In genomic region chr12:70825651-70826317, GRCm38 (mm10) we compare ENCODE assay signal across 8 mouse cellular contexts. TPM values are rescaled to one million over a fixed set of nuclear protein-coding genes. Genes with fewer than 3 reads are reported as not detected.
DNase-seq lines count a peak whose midpoint lies in the region; ATAC-seq lines count a peak whose summit lies in the region.

No protein-coding gene starts in this region.

- no peaks in the 10 kb centered on the region for H3K36me3 ChIP-seq in hindbrain, embryonic 15.5 days
- no peaks in the 10 kb centered on the region for H3K36me3 ChIP-seq in liver, embryonic 13.5 days
- no peaks in the 10 kb centered on the region for H3K36me3 ChIP-seq in neural tube, embryonic 12.5 days

- H3K27ac ChIP-seq in hindbrain, embryonic 15.5 days (replicated peaks): peak overlapping the region; percentile 94
- H3K27ac ChIP-seq in liver, embryonic 13.5 days: peak overlapping the region; percentile 88
- H3K27ac ChIP-seq in neural tube, embryonic 12.5 days: peak overlapping the region; percentile 83

- H3K9ac ChIP-seq in hindbrain, embryonic 15.5 days: peak overlapping the region; percentile 59
- peak overlapping the region; percentile 84 for H3K9ac ChIP-seq in liver, embryonic 13.5 days
- H3K9ac ChIP-seq in neural tube, embryonic 12.5 days: peak overlapping the region; percentile 85

- no peaks in the 10 kb centered on the region for H3K9me3 ChIP-seq in hindbrain, embryonic 15.5 days
- no peaks in the 10 kb centered on the region for H3K9me3 ChIP-seq in liver, embryonic 13.5 days (replicated peaks)
- no peaks in the 10 kb centered on the region for H3K9me3 ChIP-seq in neural tube, embryonic 12.5 days

- WGBS in hindbrain, embryonic 15.5 days: under 1% methylated on average over 48 of the region's 55 CpGs
- under 1% methylated on average over 55 of the region's 55 CpGs for WGBS in liver, embryonic 13.5 days (ENCODE audit: insufficient replicate concordance)
- under 1% methylated on average over 55 of the region's 55 CpGs for WGBS in neural tube, embryonic 12.5 days

- H3K4me1 ChIP-seq in hindbrain, embryonic 15.5 days (replicated peaks): peaks cover 37% of the 10 kb centered on the region
- H3K4me1 ChIP-seq in liver, embryonic 13.5 days (replicated peaks): peaks cover 36% of the 10 kb centered on the region
- H3K4me1 ChIP-seq in neural tube, embryonic 12.5 days: peaks cover 17% of the 10 kb centered on the region; the same call in 1 of the 2 replicates

- H3K4me2 ChIP-seq in hindbrain, embryonic 15.5 days: peak overlapping the region; percentile 84
- peak overlapping the region; percentile 97 for H3K4me2 ChIP-seq in liver, embryonic 13.5 days
- peak overlapping the region; percentile 76 for H3K4me2 ChIP-seq in neural tube, embryonic 12.5 days (replicated peaks)

- peak overlapping the region; percentile 64 for H3K4me3 ChIP-seq in hindbrain, embryonic 15.5 days
- H3K4me3 ChIP-seq in liver, embryonic 13.5 days (replicated peaks): peak overlapping the region; percentile 74
- peak overlapping the region; percentile 73 for H3K4me3 ChIP-seq in neural tube, embryonic 12.5 days

- H3K27me3 ChIP-seq in hindbrain, embryonic 15.5 days: no peaks in the 10 kb centered on the region
- H3K27me3 ChIP-seq in liver, embryonic 13.5 days: peaks cover 9% of the 10 kb centered on the region
- no peaks in the 10 kb centered on the region for H3K27me3 ChIP-seq in neural tube, embryonic 12.5 days (replicated peaks)

- peak; percentile 34 for DNase-seq in ovary, postnatal 10 days (ENCODE audit: low spot score)
- DNase-seq in ovary, adult 18-20 months (ENCODE audit: low spot score): no peak
- peak; percentile 74 for DNase-seq in adrenal gland, postnatal 14 days
- DNase-seq in liver, embryonic 13.5 days: no peak
- DNase-seq in spleen, postnatal 36 days (ENCODE audit: low spot score in 2 of 2): no peak

- ATAC-seq in erythroid progenitor cell, adult 5-6 weeks (replicated peaks; ENCODE audit: low FRiP score, poor library complexity, severe bottlenecking): 0 out of 2 replicates have a peak, but pooled peaks have one; percentile 9
- ATAC-seq in hindbrain, embryonic 15.5 days (ENCODE audit: low FRiP score, low read depth): peak; percentile 51; the same call in 1 of the 2 replicates
- ATAC-seq in liver, embryonic 13.5 days (ENCODE audit: low read depth): no peak
- peak; percentile 71 for ATAC-seq in neural tube, embryonic 12.5 days (ENCODE audit: low FRiP score, low read depth)

RNA-seq across cellular contexts. Expression of gene Frmd6, which starts 0.5 kb away (rescaled TPM):
- 44.9 and 45.1 TPM in 2 replicates for total RNA-seq in adrenal gland, postnatal 14 days (2021)
- 0.42 and 1.4 TPM in 2 replicates for total RNA-seq in erythroid progenitor cell, adult 5-6 weeks (2015; ENCODE audit: low replicate concordance)
- 2.3 and 3.2 TPM in 2 replicates for total RNA-seq in erythroid progenitor cell, adult 5-6 weeks (2017; ENCODE audit: low replicate concordance)
- polyA plus RNA-seq in hindbrain, embryonic 15.5 days (2015; fragmentation: Nextera tagmentation; extraction: Ambion mirVana): 8.9 and 9.3 TPM in 2 replicates
- polyA plus RNA-seq in liver, embryonic 13.5 days (2015; fragmentation: Nextera tagmentation; extraction: Ambion mirVana): 3.0 and 4.7 TPM in 2 replicates
- polyA plus RNA-seq in neural tube, embryonic 12.5 days (2016; fragmentation: Nextera tagmentation; extraction: Ambion mirVana): 18.8 and 23.2 TPM in 2 replicates

Comparison
In these comparisons a context has a peak if more than half of its experiments do, and no peak if none do; other contexts are left out.
1. DNase-seq: peak in ovary, postnatal 10 days (single experiment) and adrenal gland, postnatal 14 days (single experiment); none in ovary, adult 18-20 months (single experiment), liver, embryonic 13.5 days (single experiment) and spleen, postnatal 36 days (0 of 2).
2. Peak in every context shown above with its lines, with median percentiles within 50 percentile points of each other: H3K27ac ChIP-seq, H3K4me2 ChIP-seq, H3K4me3 ChIP-seq and H3K9ac ChIP-seq.